Comparison of ENCODE assay signal across 8 mouse cellular contexts in genomic region chr6:108305171-108305779, GRCm38 (mm10).
DNase-seq lines count a peak whose midpoint lies in the region; ATAC-seq and TF ChIP-seq lines count a peak whose summit lies in the region.

No protein-coding gene starts in this region.

- no peaks in the 10 kb centered on the region for H3K36me3 ChIP-seq in intestine, embryonic 14.5 days (ENCODE audit: control insufficient read depth, insufficient read depth, low read length)
- H3K36me3 ChIP-seq in intestine, postnatal 0 days (ENCODE audit: control insufficient read depth, insufficient read depth) = no peaks in the 10 kb centered on the region
- H3K36me3 ChIP-seq in heart, embryonic 14.5 days (ENCODE audit: control insufficient read depth, insufficient read depth, low read length) = no peaks in the 10 kb centered on the region
- no peaks in the 10 kb centered on the region for H3K36me3 ChIP-seq in liver, embryonic 14.5 days (replicated peaks; ENCODE audit: control insufficient read depth, insufficient read depth, low read depth)

- no peak for ATAC-seq in intestine, embryonic 14.5 days (replicated peaks; ENCODE audit: low FRiP score, low TSS enrichment, low read depth)
- ATAC-seq in intestine, postnatal 0 days = no peak
- ATAC-seq in heart, embryonic 14.5 days (ENCODE audit: insufficient number of reproducible peaks, insufficient read depth, low FRiP score, low read depth) = no peak
- ATAC-seq in liver, embryonic 14.5 days (ENCODE audit: insufficient read depth) = peak; percentile 42; the same call in 1 of the 2 replicates

- H3K27me3 ChIP-seq in intestine, embryonic 14.5 days (replicated peaks; ENCODE audit: control insufficient read depth, insufficient read depth, low read length) = no peaks in the 10 kb centered on the region
- H3K27me3 ChIP-seq in intestine, postnatal 0 days (replicated peaks; ENCODE audit: control insufficient read depth, insufficient read depth, low read length) = no peaks in the 10 kb centered on the region
- H3K27me3 ChIP-seq in heart, embryonic 14.5 days (ENCODE audit: control insufficient read depth, insufficient read depth, low read length) = no peaks in the 10 kb centered on the region
- H3K27me3 ChIP-seq in liver, embryonic 14.5 days (ENCODE audit: control insufficient read depth, insufficient read depth, low read length) = no peaks in the 10 kb centered on the region

- H3K9me3 ChIP-seq in intestine, embryonic 14.5 days (ENCODE audit: control insufficient read depth, low read length) = no peaks in the 10 kb centered on the region
- H3K9me3 ChIP-seq in intestine, postnatal 0 days (ENCODE audit: control insufficient read depth) = no peaks in the 10 kb centered on the region
- no peaks in the 10 kb centered on the region for H3K9me3 ChIP-seq in heart, embryonic 14.5 days (ENCODE audit: control insufficient read depth, low read length)
- no peaks in the 10 kb centered on the region for H3K9me3 ChIP-seq in liver, embryonic 14.5 days (ENCODE audit: control insufficient read depth, low read length)

- H3K4me1 ChIP-seq in intestine, embryonic 14.5 days (replicated peaks; ENCODE audit: control insufficient read depth, insufficient read depth, low read length) = peaks cover 20% of the 10 kb centered on the region
- no peaks in the 10 kb centered on the region for H3K4me1 ChIP-seq in intestine, postnatal 0 days (replicated peaks; ENCODE audit: control insufficient read depth, insufficient read depth, low read length)
- H3K4me1 ChIP-seq in heart, embryonic 14.5 days (ENCODE audit: control insufficient read depth in 2 of 2, insufficient read depth in 2 of 2, low read length in 2 of 2) = peaks cover 25 to 50% of the 10 kb centered on the region in 2 experiments
- peaks cover 0 to 12% of the 10 kb centered on the region in 2 experiments; a peak in 2 of 4 replicates for H3K4me1 ChIP-seq in liver, embryonic 14.5 days (replicated peaks; ENCODE audit: control insufficient read depth in 2 of 2, insufficient read depth in 2 of 2, low read length in 1 of 2)

- H3K9ac ChIP-seq in intestine, embryonic 14.5 days (ENCODE audit: low read length) = no peak overlapping the region
- H3K9ac ChIP-seq in intestine, postnatal 0 days (ENCODE audit: low read depth, low read length) = no peak overlapping the region
- peak overlapping the region; percentile 63; the same call in 1 of the 2 replicates for H3K9ac ChIP-seq in heart, embryonic 14.5 days (ENCODE audit: low read length)
- H3K9ac ChIP-seq in liver, embryonic 14.5 days (replicated peaks) = no peak overlapping the region

- WGBS in intestine, embryonic 14.5 days = 23% methylated on average over 12 of the region's 12 CpGs
- WGBS in intestine, postnatal 0 days = 44% methylated on average over 12 of the region's 12 CpGs
- 18% methylated on average over 12 of the region's 12 CpGs for WGBS in heart, embryonic 14.5 days
- WGBS in liver, embryonic 14.5 days (ENCODE audit: insufficient replicate concordance) = 57% methylated on average over 12 of the region's 12 CpGs

- no peak for TF ChIP-seq EP300 in liver, embryonic 14.5 days (IDR thresholded peaks at IDR 0.05; ENCODE audit: low read depth)

- H3K27ac ChIP-seq in intestine, embryonic 14.5 days (ENCODE audit: low read depth) = peak overlapping the region; percentile 70
- H3K27ac ChIP-seq in intestine, postnatal 0 days (ENCODE audit: low read depth, low read length) = no peak overlapping the region
- H3K27ac ChIP-seq in heart, embryonic 14.5 days (replicated peaks in 1 of 2; ENCODE audit: control insufficient read depth in 1 of 2, insufficient read depth in 1 of 2, low read depth in 2 of 2, low read length in 2 of 2) = peak overlapping the region; percentile 45 to 68
- H3K27ac ChIP-seq in liver, embryonic 14.5 days = no peak overlapping the region

- TF ChIP-seq CTCF in intestine, postnatal 0 days (IDR thresholded peaks at IDR 0.05; ENCODE audit: low read depth) = no peak
- no peak for TF ChIP-seq CTCF in liver, embryonic 14.5 days (IDR thresholded peaks at IDR 0.05; ENCODE audit: low read depth)

- DNase-seq in intestine, embryonic 14.5 days (ENCODE audit: low spot score) = no peak
- peak; percentile 7 for DNase-seq in cerebellum, adult 8-10 months
- DNase-seq in liver, embryonic 14.5 days (ENCODE audit: low read depth in 3 of 3, low spot score in 3 of 3) = peak in 1 of 3 experiments; percentile 2
- no peak for DNase-seq in layer of hippocampus, adult 9-11 months
- no peak for DNase-seq in frontal cortex, adult 2 months (ENCODE audit: extremely low spot score in 1 of 2, low spot score in 1 of 2)
- no peak for DNase-seq in layer of hippocampus, adult 11-12 months (ENCODE audit: low spot score)

- H3K4me3 ChIP-seq in intestine, embryonic 14.5 days (ENCODE audit: low read depth, low read length) = no peak overlapping the region
- H3K4me3 ChIP-seq in intestine, postnatal 0 days (ENCODE audit: low read depth, low read length) = no peak overlapping the region
- no peak overlapping the region for H3K4me3 ChIP-seq in heart, embryonic 14.5 days (ENCODE audit: control insufficient read depth in 1 of 2, insufficient read depth in 1 of 2, low read depth in 1 of 2, low read length in 2 of 2)
- H3K4me3 ChIP-seq in liver, embryonic 14.5 days (ENCODE audit: insufficient read depth in 1 of 2, low read depth in 2 of 2, low read length in 2 of 2) = no peak overlapping the region

- peak overlapping the region; percentile 46; the same call in 1 of the 2 replicates for H3K4me2 ChIP-seq in intestine, embryonic 14.5 days (ENCODE audit: low read length)
- H3K4me2 ChIP-seq in intestine, postnatal 0 days (replicated peaks; ENCODE audit: low read depth) = no peak overlapping the region
- peak overlapping the region; percentile 60 for H3K4me2 ChIP-seq in heart, embryonic 14.5 days (ENCODE audit: low read length)
- no peak overlapping the region for H3K4me2 ChIP-seq in liver, embryonic 14.5 days (ENCODE audit: low read depth)

Comparison
In these comparisons a context has a peak if more than half of its experiments do, and no peak if none do; other contexts are left out.
1. H3K27ac ChIP-seq: peak in intestine, embryonic 14.5 days (single experiment) and heart, embryonic 14.5 days (2 of 2); none in intestine, postnatal 0 days (single experiment) and liver, embryonic 14.5 days (single experiment).
2. H3K4me2 ChIP-seq: peak in intestine, embryonic 14.5 days (single experiment) and heart, embryonic 14.5 days (single experiment); none in intestine, postnatal 0 days (single experiment) and liver, embryonic 14.5 days (single experiment).